In genomic region chr17:37203206-37203916, GRCm38 (mm10) we compare ENCODE assay signal across 7 mouse cellular contexts. TPM values are rescaled to one million over a fixed set of nuclear protein-coding genes. Genes with fewer than 3 reads are reported as not detected.
DNase-seq lines count a peak whose midpoint lies in the region; ATAC-seq lines count a peak whose summit lies in the region.

No protein-coding gene starts in this region.

- H3K4me1 ChIP-seq in intestine, embryonic 15.5 days (replicated peaks) = no peaks in the 10 kb centered on the region
- H3K4me1 ChIP-seq in midbrain, embryonic 13.5 days (replicated peaks) = no peaks in the 10 kb centered on the region

- under 1% methylated on average over 4 of the region's 4 CpGs for WGBS in intestine, embryonic 15.5 days
- 2% methylated on average over 4 of the region's 4 CpGs for WGBS in midbrain, embryonic 13.5 days

- no peaks in the 10 kb centered on the region for H3K9me3 ChIP-seq in intestine, embryonic 15.5 days
- no peaks in the 10 kb centered on the region for H3K9me3 ChIP-seq in midbrain, embryonic 13.5 days

- H3K9ac ChIP-seq in intestine, embryonic 15.5 days = no peak overlapping the region
- H3K9ac ChIP-seq in midbrain, embryonic 13.5 days (replicated peaks) = no peak overlapping the region

- H3K4me2 ChIP-seq in intestine, embryonic 15.5 days (replicated peaks) = no peak overlapping the region
- no peak overlapping the region for H3K4me2 ChIP-seq in midbrain, embryonic 13.5 days (replicated peaks)

- no peaks in the 10 kb centered on the region for H3K36me3 ChIP-seq in intestine, embryonic 15.5 days
- no peaks in the 10 kb centered on the region for H3K36me3 ChIP-seq in midbrain, embryonic 13.5 days

- H3K4me3 ChIP-seq in intestine, embryonic 15.5 days (replicated peaks) = no peak overlapping the region
- H3K4me3 ChIP-seq in midbrain, embryonic 13.5 days (replicated peaks) = no peak overlapping the region

- 0 out of 2 replicates have a peak, but pooled peaks cover 2% of the 10 kb centered on the region for H3K27me3 ChIP-seq in intestine, embryonic 15.5 days (replicated peaks)
- peaks cover 9% of the 10 kb centered on the region for H3K27me3 ChIP-seq in midbrain, embryonic 13.5 days

- intact Hi-C loops in left cerebral cortex, postnatal 10 days (cut with DNase I) = loop anchor here (2.0 to 5.0 kb wide), 2 partner anchors 121 to 311 kb away; partner anchors contain the start of gene Trim40

- DNase-seq in ZHBTc4 (ENCODE audit: low read depth, low spot score) = peak; percentile 88
- peak; percentile 75 to 86 for DNase-seq in cerebellum, postnatal 25 days
- DNase-seq in gastrocnemius, adult 18-20 months (ENCODE audit: low spot score) = peak; percentile 77
- DNase-seq in left cerebral cortex, postnatal 10 days (ENCODE audit: extremely low spot score in 1 of 2, low spot score in 2 of 2) = peak; percentile 79 to 87
- peak; percentile 25 for DNase-seq in spleen, adult 12 weeks (ENCODE audit: low spot score)

- H3K27ac ChIP-seq in intestine, embryonic 15.5 days = no peak overlapping the region
- H3K27ac ChIP-seq in midbrain, embryonic 13.5 days = no peak overlapping the region

- peak; percentile 89 for ATAC-seq in intestine, embryonic 15.5 days
- ATAC-seq in midbrain, embryonic 13.5 days = peak; percentile 91

RNA-seq across cellular contexts. Expression of gene Olfr94, which starts 2.6 kb away (rescaled TPM):
- total RNA-seq in gastrocnemius, adult 18-20 months (2021) = not detected
- not detected in 2 replicates for polyA plus RNA-seq in intestine, embryonic 15.5 days (2015; fragmentation: Nextera tagmentation; extraction: Ambion mirVana)
- not detected for total RNA-seq in left cerebral cortex, postnatal 10 days (2021)
- polyA plus RNA-seq in midbrain, embryonic 13.5 days (2015; fragmentation: Nextera tagmentation; extraction: Ambion mirVana) = not detected in 2 replicates

RNA-seq across cellular contexts. Expression of gene Olfr95, which starts 9.6 kb away (rescaled TPM):
- total RNA-seq in gastrocnemius, adult 18-20 months (2021) = not detected
- not detected in 2 replicates for polyA plus RNA-seq in intestine, embryonic 15.5 days (2015; fragmentation: Nextera tagmentation; extraction: Ambion mirVana)
- total RNA-seq in left cerebral cortex, postnatal 10 days (2021) = not detected
- polyA plus RNA-seq in midbrain, embryonic 13.5 days (2015; fragmentation: Nextera tagmentation; extraction: Ambion mirVana) = not detected in 2 replicates

RNA-seq across cellular contexts. Expression of gene Ubd, which starts 9.7 kb away (rescaled TPM):
- total RNA-seq in gastrocnemius, adult 18-20 months (2021) = under 1 TPM in 1 of 2 experiments, not detected in 1; 0.74 TPM
- polyA plus RNA-seq in intestine, embryonic 15.5 days (2015; fragmentation: Nextera tagmentation; extraction: Ambion mirVana) = not detected in 2 replicates
- not detected for total RNA-seq in left cerebral cortex, postnatal 10 days (2021)
- polyA plus RNA-seq in midbrain, embryonic 13.5 days (2015; fragmentation: Nextera tagmentation; extraction: Ambion mirVana) = not detected in 2 replicates

RNA-seq across cellular contexts. Expression of gene Olfr96, which starts 16.6 kb away (rescaled TPM):
- not detected for total RNA-seq in gastrocnemius, adult 18-20 months (2021)
- not detected in 2 replicates for polyA plus RNA-seq in intestine, embryonic 15.5 days (2015; fragmentation: Nextera tagmentation; extraction: Ambion mirVana)
- not detected for total RNA-seq in left cerebral cortex, postnatal 10 days (2021)
- polyA plus RNA-seq in midbrain, embryonic 13.5 days (2015; fragmentation: Nextera tagmentation; extraction: Ambion mirVana) = not detected in 2 replicates

RNA-seq across cellular contexts. Expression of gene Olfr97, which starts 33.8 kb away (rescaled TPM):
- total RNA-seq in gastrocnemius, adult 18-20 months (2021) = not detected
- polyA plus RNA-seq in intestine, embryonic 15.5 days (2015; fragmentation: Nextera tagmentation; extraction: Ambion mirVana) = not detected in 2 replicates
- not detected for total RNA-seq in left cerebral cortex, postnatal 10 days (2021)
- not detected in 2 replicates for polyA plus RNA-seq in midbrain, embryonic 13.5 days (2015; fragmentation: Nextera tagmentation; extraction: Ambion mirVana)

Comparison
In these comparisons a context has a peak if more than half of its experiments do, and no peak if none do; other contexts are left out.
1. DNase-seq: peak in every context shown above with its lines; median percentile 88 in ZHBTc4; 83 in left cerebral cortex, postnatal 10 days; 80 in cerebellum, postnatal 25 days; 77 in gastrocnemius, adult 18-20 months; 25 in spleen, adult 12 weeks.